Mouse (Mus musculus): ENCODE measurements around the gene Podxl.

DNA sequence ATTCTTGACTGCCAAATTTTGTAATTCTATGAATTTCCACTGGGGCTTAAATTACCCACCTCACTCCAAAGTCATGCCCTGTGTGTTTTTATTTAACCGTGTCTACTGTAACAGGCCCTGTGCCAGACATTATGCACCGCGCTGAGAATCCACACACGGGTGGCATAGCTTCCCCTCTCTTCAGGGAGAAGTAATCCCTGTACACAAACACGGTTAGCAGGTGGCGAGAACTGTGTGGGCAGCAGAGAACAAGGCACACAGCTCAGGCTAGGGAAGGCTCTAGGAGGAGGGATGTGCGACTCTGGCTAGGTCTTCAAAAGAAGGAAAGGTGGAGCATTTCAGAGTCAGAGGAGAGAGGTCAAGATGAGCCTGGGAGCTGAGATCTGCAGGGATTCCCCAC lies 3.4 kb upstream of the Podxl start:
- TF ChIP-seq CTCF (IDR thresholded peaks at IDR 0.05; ENCODE audit: low read depth, low read length) (no peak), POLR2A (IDR thresholded peaks at IDR 0.05; ENCODE audit: extremely low read depth, insufficient read depth, low read length) (no peak)
